Mouse (Mus musculus): ENCODE results near the gene Hmgcl.
"Not testable (repeated sequence)": the region's sequence is repeated elsewhere in the genome, so short reads cannot be mapped to it uniquely, and the experiment has no call there.

The Hmgcl gene

GRCm38 (mm10) chr4:135962198-135962597, 15.9 kb downstream of the Hmgcl start:
- peak in 1 of 2 experiments; percentile 27 for DNase-seq

- no peak for DNase-seq
Measured at GRCm38 (mm10) chr4:135962946-135963345, 16.7 kb downstream of the Hmgcl start.

- peak; percentile 97 to 99 for DNase-seq
Measured at GRCm38 (mm10) chr4:135963457-135964193, 17.4 kb downstream of the Hmgcl start, which contains the start of gene Gale. Gene Gale (plus strand): TSS chr4:135963727.

GRCm38 (mm10) chr4:135964426-135964825, 18.2 kb downstream of the Hmgcl start:
- DNase-seq, result peak; percentile 66 to 75

GRCm38 (mm10) chr4:135965113-135965512, 18.9 kb downstream of the Hmgcl start:
- no peak for DNase-seq

GRCm38 (mm10) chr4:135966283-135966682, 20.0 kb downstream of the Hmgcl start:
- DNase-seq, result no peak

GRCm38 (mm10) chr4:135967086-135967760, 21.0 kb downstream of the Hmgcl start:
- no peak for DNase-seq

- DNase-seq, result no peak
Measured at GRCm38 (mm10) chr4:135968271-135968869, 22.1 kb downstream of the Hmgcl start.

GRCm38 (mm10) chr4:135969070-135969750, 23.0 kb downstream of the Hmgcl start:
- DNase-seq, result no peak

- DNase-seq, result no peak
Measured at GRCm38 (mm10) chr4:135970585-135970984, 24.3 kb downstream of the Hmgcl start.

- no peak for DNase-seq
Measured at GRCm38 (mm10) chr4:135971805-135972555, 25.7 kb downstream of the Hmgcl start.

- peak; percentile 90 to 94 for DNase-seq
Measured at GRCm38 (mm10) chr4:135972556-135972906, 26.3 kb downstream of the Hmgcl start, which contains the start of gene Lypla2. Gene Lypla2 (minus strand): TSS chr4:135972626.

- DNase-seq, result no peak
Measured at GRCm38 (mm10) chr4:135972911-135973811, 26.9 kb downstream of the Hmgcl start.

- peak in 1 of 2 experiments; percentile 19 for DNase-seq
Measured at GRCm38 (mm10) chr4:135976146-135976545, 29.9 kb downstream of the Hmgcl start.

- not testable (repeated sequence) for DNase-seq
Measured at GRCm38 (mm10) chr4:135980223-135980622, 34.0 kb downstream of the Hmgcl start.

- DNase-seq, result peak; percentile 59 to 72
Measured at GRCm38 (mm10) chr4:135981524-135982063, 35.3 kb downstream of the Hmgcl start.

GRCm38 (mm10) chr4:135984556-135984955, 38.3 kb downstream of the Hmgcl start:
- DNase-seq, result no peak

- DNase-seq, result no peak
Measured at GRCm38 (mm10) chr4:135985193-135985592, 38.9 kb downstream of the Hmgcl start.

- no peak for DNase-seq
Measured at GRCm38 (mm10) chr4:135985769-135986168, 39.5 kb downstream of the Hmgcl start.

- DNase-seq, result no peak
Measured at GRCm38 (mm10) chr4:135986301-135986942, 40.2 kb downstream of the Hmgcl start.
